Mouse (Mus musculus) MEL-GATA-1-ER (cell line): ENCODE data around the gene Eid2.

Source experiments
- DNase-seq: peaks from one replicate; pipeline ENCODE4 v3.0.0-alpha.2; 2012; ENCODE audit warnings: low read depth; ENCODE audit errors: extremely low read depth

Eid2 gene

DNA sequence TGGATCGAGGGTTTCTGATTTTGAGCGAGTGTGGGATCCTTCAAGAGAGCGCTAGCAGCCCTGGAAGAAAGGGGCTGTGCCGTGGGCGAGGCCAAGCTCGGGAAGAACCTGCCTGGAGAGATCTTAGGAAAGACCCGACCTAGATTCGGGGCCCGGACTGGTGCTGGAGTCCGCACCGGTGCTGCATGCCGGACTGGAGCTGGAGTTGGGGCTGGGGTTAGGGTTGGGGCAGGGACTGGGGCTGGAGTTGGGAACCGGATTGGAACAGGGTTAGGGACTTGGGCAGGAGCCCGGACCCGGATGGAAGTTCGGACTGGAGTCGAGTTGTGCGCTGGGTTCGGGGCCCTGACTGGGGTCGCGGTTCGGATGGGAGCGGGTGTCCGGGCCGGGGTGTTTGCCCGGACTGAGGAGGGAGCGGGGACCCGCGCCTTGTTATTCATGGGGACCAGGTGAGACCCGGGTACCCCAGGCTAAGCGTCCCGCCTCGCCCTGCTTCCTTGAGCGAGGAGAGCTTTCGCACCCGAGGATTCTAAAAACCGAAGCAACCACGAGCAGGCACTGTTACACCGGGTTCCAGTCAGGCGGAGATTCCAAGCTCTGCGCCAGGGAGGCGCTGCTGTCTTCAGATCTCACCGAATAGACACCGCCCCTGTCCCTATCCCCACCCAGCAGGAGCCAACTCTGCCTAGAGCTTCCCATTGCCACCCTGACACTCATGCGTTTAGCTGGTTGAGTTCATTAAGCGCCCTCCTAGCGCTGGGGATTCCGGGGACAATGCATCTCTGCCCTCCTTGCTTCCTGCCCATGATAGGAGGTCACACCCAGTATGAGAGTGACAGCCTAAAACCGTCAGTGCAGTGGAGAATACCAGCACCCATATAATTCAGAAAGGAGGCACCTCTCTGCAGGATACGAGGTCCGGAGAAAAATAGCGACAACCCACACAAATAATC is 23.2 kb downstream of the Eid2 start, which contains the start of gene Selenov:
Gene Selenov (minus strand): TSS at position 549 of the 953 bp plus-strand sequence.
- DNase-seq, result no peak

DNA sequence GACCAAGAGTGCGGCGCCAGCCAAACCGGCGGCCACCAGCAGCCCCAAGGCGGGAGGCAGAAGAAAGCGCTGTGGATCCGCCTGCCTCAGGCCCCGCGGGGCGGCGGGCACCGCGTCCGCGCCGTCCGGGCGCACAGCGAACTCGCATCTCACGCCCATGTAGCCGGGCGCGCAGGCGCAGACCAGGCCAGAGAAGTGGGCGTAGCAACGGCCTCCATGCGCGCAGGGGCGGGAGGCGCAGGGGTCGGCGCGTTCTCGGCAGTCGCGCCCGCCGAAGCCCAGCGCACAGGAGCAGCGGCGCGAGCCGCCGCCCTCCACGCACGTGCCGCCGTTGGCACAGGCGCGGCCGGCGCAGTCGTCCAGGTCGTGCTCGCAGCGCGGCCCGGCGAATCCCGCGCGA is 26.8 kb downstream of the Eid2 start:
- DNase-seq, result no peak

GRCm38 (mm10) chr7:28298837-28299625 is 31.4 kb downstream of the Eid2 start:
- DNase-seq, result peak; percentile 65

DNA sequence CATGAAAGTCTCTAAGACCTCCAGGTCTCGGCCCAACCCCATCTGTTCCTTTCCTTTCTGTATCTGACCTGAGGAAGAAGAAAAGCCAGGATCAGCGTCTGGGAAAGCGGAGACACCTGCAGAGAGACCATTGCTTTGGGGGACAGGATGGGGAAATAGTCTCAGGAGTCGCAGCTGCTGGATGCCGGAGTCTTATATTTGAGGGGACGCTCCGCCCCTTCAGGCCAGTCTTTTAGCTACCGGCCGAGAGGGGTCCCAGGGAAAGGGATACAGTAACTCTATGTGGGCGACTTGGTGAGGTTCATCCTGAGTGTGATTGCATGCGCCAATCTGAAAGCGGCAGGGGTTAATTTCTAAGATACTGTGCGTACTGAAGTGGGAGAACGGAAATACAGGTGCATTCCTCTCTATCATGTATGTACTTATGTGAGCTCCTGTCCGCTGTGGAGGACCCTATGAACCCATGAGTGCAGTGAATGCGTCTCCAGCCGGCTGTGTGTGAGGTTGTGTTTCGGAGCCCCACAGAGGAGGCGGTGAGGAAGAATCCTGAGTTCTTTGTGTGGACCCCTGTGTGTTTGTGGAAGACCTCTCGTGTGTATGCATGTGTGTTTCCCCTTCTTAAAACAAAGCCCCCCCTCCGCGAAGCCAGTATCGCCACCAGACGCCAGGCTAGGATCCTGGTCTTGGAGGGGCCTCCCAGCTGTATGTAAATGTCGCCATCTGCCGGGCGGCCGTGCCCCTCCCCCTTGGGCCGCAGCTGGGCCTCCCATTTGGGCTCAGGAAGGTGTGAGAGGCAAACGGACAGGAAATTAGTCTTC is 34.1 kb downstream of the Eid2 start, which contains the start of gene Dll3:
Gene Dll3 (minus strand): TSS at position 623 of the 818 bp plus-strand sequence.
- DNase-seq, result no peak

DNA sequence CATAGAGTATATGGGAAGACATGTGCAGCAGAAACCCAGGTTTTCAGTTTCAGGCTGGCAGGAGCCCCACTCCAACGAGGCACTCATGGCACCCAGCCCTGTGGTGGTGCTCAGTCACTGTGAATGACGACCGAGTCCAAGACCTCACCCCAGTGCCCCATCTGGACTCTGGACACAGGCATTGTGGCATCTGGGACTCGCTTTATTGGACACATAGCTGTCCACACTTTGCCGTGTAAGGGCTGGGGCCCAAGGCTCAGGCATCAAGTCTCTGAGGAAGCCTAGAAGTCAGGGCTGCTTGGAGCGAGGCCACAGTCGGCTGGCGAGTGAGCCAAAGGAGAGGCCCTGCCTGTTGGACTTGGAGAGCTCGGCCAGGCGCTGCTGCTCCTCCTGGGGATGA is 38.0 kb downstream of the Eid2 start:
- no peak for DNase-seq

GRCm38 (mm10) chr7:28306216-28306615 is 38.5 kb downstream of the Eid2 start:
- DNase-seq, result no peak

GRCm38 (mm10) chr7:28309737-28310136 is 42.1 kb downstream of the Eid2 start:
- DNase-seq, result no peak

GRCm38 (mm10) chr7:28311151-28311925 is 43.7 kb downstream of the Eid2 start:
- peak; percentile 12 for DNase-seq

- DNase-seq, result peak; percentile 94
Observed at GRCm38 (mm10) chr7:28311926-28312543, 44.4 kb downstream of the Eid2 start, which contains the start of gene Timm50. Gene Timm50 (minus strand): TSS chr7:28312072.

DNA sequence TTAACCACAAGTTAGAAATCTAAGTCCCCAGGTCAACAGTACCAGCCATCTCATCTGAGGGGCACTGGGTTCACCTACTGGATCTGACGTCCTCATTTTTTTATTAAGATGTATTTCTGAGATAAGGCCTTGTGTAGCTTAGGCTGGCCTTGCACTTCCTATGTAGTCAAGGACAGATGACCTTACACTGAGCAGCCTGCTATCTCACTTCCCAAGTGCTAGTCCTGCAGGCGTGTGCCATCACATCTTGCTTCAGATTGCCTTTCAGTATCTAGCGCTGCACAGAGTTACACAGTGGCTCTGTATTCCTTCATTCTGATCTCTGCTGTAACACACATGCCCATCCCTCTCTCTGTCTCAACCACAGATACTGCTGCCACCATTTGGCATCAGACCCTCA is 50.4 kb downstream of the Eid2 start:
- DNase-seq, result no peak

DNA sequence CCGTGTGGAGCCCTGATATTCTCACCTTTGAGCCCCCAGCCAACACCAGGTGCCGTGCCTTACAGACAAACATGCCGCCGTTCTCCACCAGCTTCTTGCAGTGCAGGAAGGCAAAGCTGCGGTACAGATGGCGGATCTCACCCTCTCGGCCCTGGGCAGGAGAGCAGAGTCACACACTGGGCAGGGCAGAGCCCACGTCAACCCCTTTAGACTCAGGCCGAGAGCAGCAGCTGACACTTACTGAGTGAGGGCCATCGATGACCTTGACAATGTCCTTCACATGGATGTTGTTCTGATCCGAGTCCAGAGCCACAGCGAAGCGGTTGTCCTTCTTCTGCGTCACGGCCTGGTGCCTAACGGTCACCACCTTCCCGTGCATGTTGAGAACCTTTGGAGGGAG is 51.0 kb downstream of the Eid2 start:
- DNase-seq, result no peak
